Mouse (Mus musculus) gastrocnemius, postnatal 4 days (tissue): ENCODE results near the gene Tnni3k. TPM values are rescaled to one million over a fixed set of nuclear protein-coding genes. Genes with fewer than 3 reads are reported as not detected.

Source experiments
- DNase-seq, 2 experiments: peaks; one replicate each; pipeline ENCODE4 v3.0.0; 2021 to 2022; ENCODE audit warnings: low spot score in 2 of 2, mixed read lengths in 2 of 2
- total RNA-seq, 2 experiments: library from RNA; stranded (reverse); gene quantifications; 2 replicates each; pipeline ENCODE4 v1.2.3; 2021

Tnni3k gene
- total RNA-seq, 2 experiments from 2014 or later, result not detected

- DNase-seq, result no peak
Measured at GRCm38 (mm10) chr3:154953088-154953487, 102.1 kb downstream of the Tnni3k start.

DNA sequence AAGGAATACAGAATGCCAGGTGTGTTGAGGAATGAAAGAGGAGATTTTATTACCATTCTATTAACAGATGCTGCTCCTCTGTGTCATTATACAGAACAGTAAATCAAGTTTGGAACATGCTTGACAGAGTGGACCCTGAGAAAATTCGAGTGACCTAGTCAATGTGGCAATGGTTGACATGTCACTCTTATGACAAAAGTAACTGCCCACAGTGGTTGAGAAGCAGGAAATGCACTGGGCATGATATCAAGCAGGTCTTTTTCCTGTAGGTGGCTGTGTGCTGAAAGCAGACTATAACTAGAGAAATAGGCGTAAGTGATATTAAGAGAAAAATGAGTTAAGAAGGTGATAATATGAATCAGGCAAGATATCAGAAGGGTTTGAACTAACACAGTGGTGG is 105.7 kb downstream of the Tnni3k start:
- no peak for DNase-seq

DNA sequence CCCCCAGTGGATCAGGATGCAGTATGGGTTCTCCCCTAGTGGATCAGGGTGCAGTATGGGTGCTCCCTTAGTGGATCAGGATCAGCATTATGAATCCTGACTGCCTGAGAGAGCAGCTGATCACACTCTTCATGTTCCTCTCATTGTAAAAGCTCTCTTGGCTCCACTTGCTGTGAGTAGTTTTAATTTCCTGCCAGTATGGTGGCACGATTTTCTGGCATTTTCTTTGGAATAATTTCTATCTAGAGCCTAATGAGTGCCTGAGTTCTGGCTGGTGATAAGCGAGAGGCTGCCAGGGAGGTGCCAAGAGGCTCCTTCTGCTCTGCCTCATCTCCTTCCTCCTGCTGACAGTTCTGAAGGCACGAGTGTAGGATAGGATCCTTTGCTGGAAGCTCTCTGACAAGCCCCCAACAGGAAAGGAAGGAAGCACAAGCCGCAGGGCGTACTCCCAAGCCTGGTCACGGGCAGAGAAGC is 109.5 kb downstream of the Tnni3k start:
- DNase-seq, result no peak

DNA sequence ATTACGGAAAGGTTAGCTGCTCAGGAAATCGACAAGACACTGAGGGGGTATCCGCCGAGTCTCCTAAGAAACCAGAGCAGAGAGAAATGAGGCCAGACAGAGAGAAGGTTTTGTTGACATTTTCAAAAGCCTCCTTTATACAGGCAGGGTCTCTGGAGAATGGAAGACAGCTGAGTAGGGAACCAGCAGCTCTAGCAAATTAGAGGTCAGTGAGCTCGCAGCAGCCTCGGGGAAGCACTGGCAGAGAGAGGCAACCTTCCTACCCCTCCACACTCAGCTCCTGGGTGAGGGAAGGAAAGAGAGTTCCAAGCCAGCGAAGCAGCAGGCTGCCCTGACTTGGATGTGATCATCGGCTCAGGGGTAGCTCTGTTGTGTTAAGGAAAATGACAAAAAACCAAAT is 127.5 kb downstream of the Tnni3k start:
- DNase-seq, result no peak

DNA sequence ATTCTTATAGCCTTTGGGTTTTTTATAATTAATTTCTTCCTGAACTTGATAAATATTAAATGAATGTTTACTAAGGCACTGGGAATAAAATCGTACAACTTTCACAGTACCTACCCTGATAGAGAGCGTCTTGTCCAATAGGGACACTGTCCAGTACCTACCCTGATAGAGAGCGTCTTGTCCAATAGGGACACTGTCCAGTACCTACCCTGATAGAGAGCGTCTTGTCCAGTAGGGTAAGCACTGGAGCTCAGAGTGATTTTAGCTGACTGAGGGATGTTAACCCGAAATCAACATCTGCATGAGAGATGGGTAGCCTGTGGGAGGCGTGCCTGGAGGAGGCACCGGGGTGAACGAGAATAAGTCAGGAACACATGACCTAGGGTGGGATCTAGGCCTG is 130.3 kb downstream of the Tnni3k start:
- no peak for DNase-seq

GRCm38 (mm10) chr3:154915566-154915965 is 139.6 kb downstream of the Tnni3k start:
- DNase-seq, result no peak

GRCm38 (mm10) chr3:154913641-154914040 is 141.6 kb downstream of the Tnni3k start:
- DNase-seq, result no peak

DNA sequence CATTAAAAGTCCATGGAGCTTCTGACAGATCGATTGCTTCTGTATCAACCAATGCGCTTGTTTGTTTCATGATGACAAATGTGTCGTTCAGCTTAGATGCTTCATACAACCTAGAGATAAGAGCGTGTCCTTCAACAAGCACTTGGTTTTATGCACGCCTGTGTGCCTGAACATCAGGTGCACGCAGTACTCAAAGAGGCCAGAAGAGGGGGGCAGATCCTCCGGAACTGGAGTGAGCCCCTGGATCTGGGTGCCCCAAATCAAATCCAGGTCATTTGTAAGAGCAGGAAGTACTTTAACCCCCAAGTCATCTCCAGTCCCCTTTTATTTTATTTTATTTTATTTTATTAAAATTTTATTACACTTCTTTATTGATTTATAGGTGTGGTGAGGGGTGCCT is 158.5 kb downstream of the Tnni3k start:
- DNase-seq, result no peak

GRCm38 (mm10) chr3:154893225-154893624 is 162.0 kb downstream of the Tnni3k start:
- DNase-seq, result no peak

GRCm38 (mm10) chr3:154885452-154885851 is 169.8 kb downstream of the Tnni3k start:
- DNase-seq, result peak in 1 of 2 experiments; percentile 26

- no peak for DNase-seq
Measured at GRCm38 (mm10) chr3:154885048-154885447, 170.2 kb downstream of the Tnni3k start.

DNA sequence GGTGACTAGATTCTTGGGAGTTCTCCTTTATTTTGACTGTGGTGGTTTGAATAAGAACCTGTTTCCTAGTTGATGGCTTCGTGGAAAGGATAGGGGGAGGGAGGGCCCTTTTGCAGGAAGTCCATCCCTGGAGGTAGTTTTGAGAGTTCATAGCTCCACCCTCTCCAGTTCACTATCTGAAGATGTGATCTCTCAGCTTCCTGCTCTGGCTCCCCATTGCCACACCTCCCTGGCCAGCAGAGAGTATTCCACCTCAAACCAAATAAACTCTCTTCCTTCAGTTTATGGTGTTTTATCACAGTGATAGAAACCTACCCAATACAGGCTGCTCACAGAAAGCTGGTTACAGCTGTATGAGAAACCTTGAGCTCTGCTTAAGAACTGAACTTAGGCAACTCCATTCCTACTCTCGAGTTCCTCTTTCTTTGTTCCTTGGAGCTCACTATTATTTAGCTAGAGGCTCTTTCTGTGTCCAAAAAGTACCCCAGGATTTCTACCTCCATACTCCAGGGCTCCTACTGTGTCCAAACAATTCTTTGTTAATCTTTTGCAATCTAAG is 173.7 kb downstream of the Tnni3k start:
- DNase-seq, result no peak

DNA sequence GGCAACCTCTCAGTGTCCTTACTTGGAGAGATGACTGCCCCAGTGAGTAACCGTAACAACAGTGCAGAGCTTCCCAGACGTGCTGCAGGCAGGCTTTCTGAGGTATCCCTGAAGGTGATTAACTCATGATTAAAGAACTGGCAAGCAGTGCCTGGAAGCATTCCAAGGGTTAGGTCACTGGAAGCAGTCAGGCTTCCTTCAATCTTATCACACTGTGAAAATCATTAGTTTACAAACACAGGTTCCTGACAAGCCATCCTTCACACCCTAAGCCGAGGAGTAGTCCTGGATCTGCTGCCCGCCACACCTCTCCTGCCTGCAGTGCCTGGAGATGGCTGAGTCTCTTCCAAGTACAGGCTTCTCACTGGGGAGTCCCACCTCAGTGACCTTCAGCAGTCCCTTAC is 174.7 kb downstream of the Tnni3k start:
- DNase-seq, result no peak

DNA sequence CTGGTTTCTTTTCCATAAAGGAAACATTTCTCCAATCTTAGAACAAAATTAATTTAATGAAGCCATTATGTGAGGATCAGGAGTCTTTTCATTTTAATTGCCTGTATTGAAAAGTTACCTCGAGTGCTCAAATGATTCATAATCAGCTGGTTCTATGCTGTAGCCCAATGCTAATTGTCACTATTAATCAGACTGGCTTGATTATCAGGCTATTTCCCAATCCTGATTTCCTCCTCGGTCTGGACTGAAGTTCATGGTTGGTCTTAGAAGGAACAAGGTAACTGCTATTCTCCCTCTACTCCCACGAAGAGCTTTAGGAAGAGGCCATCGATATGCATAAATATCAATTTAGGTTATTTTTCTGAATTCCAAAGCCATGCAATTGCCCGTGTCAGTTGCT is 175.1 kb downstream of the Tnni3k start:
- DNase-seq, result no peak

DNA sequence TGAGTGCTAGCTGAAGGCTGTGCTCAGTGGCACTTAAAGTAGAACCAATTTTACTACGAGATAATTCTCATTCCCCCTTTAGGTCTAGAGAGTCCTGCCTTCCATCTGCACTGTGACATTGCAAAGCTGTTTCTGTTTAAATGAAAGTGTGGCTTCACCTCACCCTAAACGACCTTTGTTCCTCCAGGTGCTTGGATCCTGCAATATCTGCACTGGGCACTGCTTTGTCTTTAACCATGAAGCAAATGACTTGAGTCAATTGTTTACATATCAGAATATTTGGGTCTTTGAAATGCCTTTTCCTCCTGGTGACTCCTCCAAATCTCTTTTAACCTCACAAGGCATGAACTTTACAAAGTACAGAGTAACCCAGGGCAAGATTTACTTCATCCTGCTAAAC is 175.7 kb downstream of the Tnni3k start:
- DNase-seq, result no peak

DNA sequence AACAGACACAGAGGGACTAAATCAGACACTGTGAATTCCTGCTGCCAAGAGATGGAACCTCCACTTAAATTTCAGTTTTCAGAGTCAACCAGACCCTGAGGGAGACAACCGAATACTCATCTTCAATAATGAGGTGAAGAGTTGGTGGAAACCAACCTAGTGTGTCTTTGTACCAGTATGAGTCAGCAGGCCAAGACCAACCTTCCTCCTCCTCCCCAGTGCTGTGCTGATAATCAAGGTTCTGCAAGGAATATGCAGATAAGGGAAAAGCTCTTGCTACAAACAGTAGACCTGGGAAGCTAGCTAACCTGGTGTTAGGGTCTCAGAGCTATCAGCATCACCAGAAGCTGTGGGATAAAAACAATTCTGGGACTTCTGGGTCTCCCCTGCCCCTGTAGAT is 176.1 kb downstream of the Tnni3k start:
- DNase-seq, result no peak

DNA sequence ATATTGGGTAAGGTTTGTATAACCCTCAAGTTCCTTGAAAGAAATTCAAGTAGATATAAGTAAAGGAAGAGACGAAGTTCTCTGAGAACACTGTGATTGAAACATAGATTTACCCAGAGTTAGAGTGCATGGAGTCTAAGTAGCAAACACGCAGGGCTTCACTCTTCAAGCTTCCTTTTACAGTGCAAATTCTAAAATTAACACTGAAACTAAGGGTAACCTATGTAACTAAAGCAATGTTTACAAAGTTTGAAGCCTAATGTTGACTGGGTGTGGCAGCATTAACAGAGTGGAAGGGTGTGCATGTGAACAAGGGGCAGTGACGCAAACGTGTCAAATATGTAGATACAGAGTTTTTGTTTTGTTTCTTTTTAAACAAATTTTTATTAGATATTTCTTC is 186.4 kb downstream of the Tnni3k start:
- no peak for DNase-seq

DNA sequence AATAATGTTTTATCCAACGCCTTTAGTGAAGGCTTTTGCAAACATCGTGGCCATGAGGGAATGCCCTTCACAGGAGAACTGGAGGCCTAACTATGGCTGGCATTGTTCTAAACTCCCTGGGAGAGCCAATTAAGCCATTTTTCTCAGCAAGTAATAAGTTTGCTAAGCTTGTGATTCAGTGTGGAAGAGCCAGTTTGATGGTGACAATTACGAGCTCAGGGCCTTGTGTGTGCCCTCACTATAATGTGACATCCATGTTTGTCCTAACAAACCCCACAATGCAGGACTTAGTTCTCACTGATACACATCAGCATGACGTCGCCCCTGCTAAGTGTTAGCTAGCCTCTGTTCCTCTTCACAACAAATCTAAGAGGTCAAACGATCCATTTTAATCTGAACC is 193.3 kb downstream of the Tnni3k start:
- DNase-seq, result no peak

- no peak for DNase-seq
Measured at GRCm38 (mm10) chr3:154859721-154860120, 195.5 kb downstream of the Tnni3k start.

DNA sequence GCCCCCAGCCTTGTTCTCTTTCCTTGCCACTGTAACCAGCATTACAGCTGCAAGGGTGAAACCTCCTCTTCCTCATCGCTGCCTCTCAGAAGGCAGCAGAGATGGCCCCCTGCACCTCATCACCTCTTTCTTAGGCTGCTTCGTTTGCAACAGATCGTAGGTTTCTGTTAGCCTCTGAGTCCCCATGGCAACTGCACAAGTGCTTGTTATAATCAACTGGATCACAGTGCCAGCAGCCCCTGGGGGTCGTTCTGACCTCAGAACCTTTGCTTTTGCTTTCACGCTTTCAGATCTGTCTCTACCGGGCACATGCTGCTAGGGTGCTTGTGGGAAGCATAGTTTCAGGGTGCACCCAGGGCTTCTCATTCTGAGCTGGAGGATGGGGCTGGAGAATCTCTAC is 201.9 kb downstream of the Tnni3k start:
- DNase-seq, result no peak

DNA sequence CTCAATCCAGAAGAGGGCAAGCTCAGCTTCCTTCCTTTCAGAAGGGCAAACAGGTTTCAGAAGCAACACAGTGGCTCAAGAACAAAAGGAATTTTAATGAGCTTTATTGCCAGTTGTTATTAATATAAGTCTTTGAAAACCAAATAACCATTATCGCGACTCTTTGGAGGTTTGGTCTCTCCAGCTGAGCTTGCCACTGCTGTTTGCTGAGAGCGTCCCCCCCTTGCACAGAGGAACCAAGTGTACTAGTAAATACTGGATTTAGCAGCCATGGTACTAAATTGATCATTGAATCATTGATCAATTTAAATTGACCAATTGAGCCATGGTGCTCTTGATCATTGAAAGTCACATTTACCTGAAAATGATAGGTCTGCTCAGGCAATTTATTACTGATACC is 202.9 kb downstream of the Tnni3k start:
- DNase-seq, result no peak

DNA sequence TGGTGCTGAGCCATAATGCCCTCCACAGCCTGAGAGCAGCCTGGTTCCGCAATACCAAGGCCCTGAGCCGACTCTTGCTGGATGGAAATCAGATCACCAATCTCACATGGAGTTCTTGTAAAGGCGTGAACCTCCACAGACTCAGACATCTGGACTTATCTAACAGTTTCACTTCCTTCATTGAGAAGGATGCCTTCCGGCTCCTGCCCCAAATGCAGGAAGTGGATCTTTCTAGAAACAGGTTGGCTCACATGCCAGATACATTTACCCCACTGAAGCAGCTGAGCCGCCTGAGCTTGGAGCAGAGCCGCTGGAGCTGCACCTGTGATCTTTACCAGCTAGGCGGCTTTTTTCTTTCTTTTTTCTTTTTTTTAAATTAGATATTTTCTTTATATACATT is 213.0 kb downstream of the Tnni3k start:
- DNase-seq, result no peak

- DNase-seq, result no peak
Measured at GRCm38 (mm10) chr3:154841076-154841475, 214.1 kb downstream of the Tnni3k start.

DNA sequence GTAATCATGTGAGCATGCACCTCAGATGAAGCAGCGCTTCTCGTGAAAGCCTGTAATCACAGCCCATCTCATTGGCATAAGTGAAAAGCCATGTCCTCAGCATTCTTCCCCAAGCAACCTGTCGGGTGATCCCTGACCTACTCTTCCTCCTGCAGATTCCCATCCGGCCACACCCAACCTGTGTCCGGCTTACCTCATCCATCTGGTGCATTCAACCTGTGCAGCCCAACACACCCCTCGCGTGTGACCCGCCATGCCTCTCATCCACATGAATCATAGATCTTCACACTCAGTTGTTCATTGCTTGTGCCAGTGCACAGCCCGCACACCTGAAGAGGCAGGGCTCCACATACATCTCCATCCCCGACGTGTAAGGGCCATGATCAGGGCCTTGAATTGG is 217.3 kb downstream of the Tnni3k start:
- no peak for DNase-seq
